Mouse (Mus musculus): ENCODE measurements around the gene Ccr1l1. TPM values are rescaled to one million over a fixed set of nuclear protein-coding genes. Genes with fewer than 3 reads are reported as not detected.

Gene Ccr1l1
- polyA plus RNA-seq, 1 experiment from 2014 or later: not detected

- ATAC-seq (ENCODE audit: insufficient read depth, low FRiP score, low TSS enrichment): no peak
- DNase-seq (ENCODE audit: low spot score): no peak
Measured at GRCm38 (mm10) chr9:123927281-123927960, 50.8 kb downstream of the Ccr1l1 start.

More at GRCm38 (mm10) chr9:123927281-123927960, 50.8 kb downstream of the Ccr1l1 start:
- H3K4me1 ChIP-seq (ENCODE audit: control insufficient read depth, insufficient read depth, low read length): 0 out of 2 replicates have a peak, but pooled peaks cover 3% of the 10 kb centered on the region
- H3K36me3 ChIP-seq (ENCODE audit: control insufficient read depth, insufficient read depth, low read length): no peaks in the 10 kb centered on the region
- no peak overlapping the region for H3K27ac ChIP-seq (ENCODE audit: low read depth, low read length)
- WGBS: 53% methylated on average over 16 of the region's 16 CpGs
- no peak overlapping the region for H3K4me2 ChIP-seq (ENCODE audit: low read depth)
- H3K27me3 ChIP-seq (ENCODE audit: control insufficient read depth, insufficient read depth, low read length): no peaks in the 10 kb centered on the region
- H3K9me3 ChIP-seq (ENCODE audit: control insufficient read depth, low read length): no peaks in the 10 kb centered on the region
- H3K9ac ChIP-seq (ENCODE audit: low read length): peak overlapping the region; percentile 0; the same call in 1 of the 2 replicates
- H3K4me3 ChIP-seq (ENCODE audit: low read depth, low read length): no peak overlapping the region

Other genes with a start within 250 kb of the Ccr1l1 start
- 0.24 TPM in 1 of 2 replicates, not detected in the other for gene Cxcr6, start 171.9 kb downstream of the Ccr1l1 start, polyA plus RNA-seq (2014; fragmentation: Nextera tagmentation; extraction: Ambion mirVana)
- 6.2 and 6.7 TPM in 2 replicates for gene Fyco1, start 126.5 kb downstream of the Ccr1l1 start, polyA plus RNA-seq (2014; fragmentation: Nextera tagmentation; extraction: Ambion mirVana)
- gene Xcr1, start 116.4 kb downstream of the Ccr1l1 start, polyA plus RNA-seq (2014; fragmentation: Nextera tagmentation; extraction: Ambion mirVana): not detected in 2 replicates
- 1.1 and 1.4 TPM in 2 replicates for gene Ccr1, start 9.7 kb downstream of the Ccr1l1 start, polyA plus RNA-seq (2014; fragmentation: Nextera tagmentation; extraction: Ambion mirVana)
- not detected in 2 replicates for gene Ccr3, start 43.6 kb upstream of the Ccr1l1 start, polyA plus RNA-seq (2014; fragmentation: Nextera tagmentation; extraction: Ambion mirVana)
- gene Ccr2, start 123.5 kb upstream of the Ccr1l1 start, polyA plus RNA-seq (2014; fragmentation: Nextera tagmentation; extraction: Ambion mirVana): 0.27 and 0.77 TPM in 2 replicates
- gene Ccr5, start 143.1 kb upstream of the Ccr1l1 start, polyA plus RNA-seq (2014; fragmentation: Nextera tagmentation; extraction: Ambion mirVana): 0.25 and 1.0 TPM in 2 replicates